Mouse (Mus musculus): ENCODE measurements around the gene Wls. TPM values are rescaled to one million over a fixed set of nuclear protein-coding genes. Genes with fewer than 3 reads are reported as not detected.
A peak's percentile ranks its signal among the peaks of the same experiment; 100 is the strongest.

Gene Wls
- polyA plus RNA-seq, 1 experiment from 2014 or later = 137 TPM

- H3K27ac ChIP-seq = no peak overlapping the region
- no peak for DNase-seq (ENCODE audit: low spot score)
Measured at GRCm38 (mm10) chr3:159878983-159879382, 39.5 kb downstream of the Wls start.

GRCm38 (mm10) chr3:159883325-159883724 lies 43.9 kb downstream of the Wls start:
- H3K27ac ChIP-seq = no peak overlapping the region
- H3K9me3 ChIP-seq = no peaks in the 10 kb centered on the region
- H3K4me1 ChIP-seq (replicated peaks) = peaks cover 28% of the 10 kb centered on the region
- H3K4me3 ChIP-seq = no peak overlapping the region
- 51% methylated on average over 2 of the region's 2 CpGs for WGBS
- peaks cover 5% of the 10 kb centered on the region; the same call in 1 of the 2 replicates for H3K36me3 ChIP-seq
- DNase-seq (ENCODE audit: low spot score) = no peak
- no peaks in the 10 kb centered on the region for H3K27me3 ChIP-seq (ENCODE audit: insufficient read depth, poor library complexity, severe bottlenecking)

More at GRCm38 (mm10) chr3:159878983-159879382, 39.5 kb downstream of the Wls start:
- H3K27me3 ChIP-seq (ENCODE audit: insufficient read depth, poor library complexity, severe bottlenecking) = no peaks in the 10 kb centered on the region
- H3K4me3 ChIP-seq = no peak overlapping the region
- H3K9me3 ChIP-seq = no peaks in the 10 kb centered on the region
- H3K4me1 ChIP-seq (replicated peaks) = peaks cover 8% of the 10 kb centered on the region; the same call in 1 of the 2 replicates
- H3K36me3 ChIP-seq = peaks cover 34% of the 10 kb centered on the region

GRCm38 (mm10) chr3:159884802-159885201 lies 45.3 kb downstream of the Wls start:
- no peak overlapping the region for H3K4me3 ChIP-seq
- DNase-seq (ENCODE audit: low spot score) = no peak
- H3K4me1 ChIP-seq (replicated peaks) = peaks cover 21% of the 10 kb centered on the region
- peaks cover 5% of the 10 kb centered on the region; the same call in 1 of the 2 replicates for H3K36me3 ChIP-seq
- no peak overlapping the region; the same call in 1 of the 2 replicates for H3K27ac ChIP-seq
- H3K9me3 ChIP-seq = no peaks in the 10 kb centered on the region
- no peaks in the 10 kb centered on the region for H3K27me3 ChIP-seq (ENCODE audit: insufficient read depth, poor library complexity, severe bottlenecking)

- Histone ChIP-seq H3K9me3 (no peaks in the 10 kb centered on the region), H3K27me3 (ENCODE audit: insufficient read depth, poor library complexity, severe bottlenecking) (no peaks in the 10 kb centered on the region), H3K4me3 (no peak overlapping the region), H3K4me1 (replicated peaks) (peaks cover 21% of the 10 kb centered on the region), H3K27ac (no peak overlapping the region; the same call in 1 of the 2 replicates), H3K36me3 (peaks cover 5% of the 10 kb centered on the region; the same call in 1 of the 2 replicates)
- WGBS = 26% methylated on average over 3 of the region's 3 CpGs
- peak; percentile 45 for DNase-seq (ENCODE audit: low spot score)
Measured at GRCm38 (mm10) chr3:159885271-159885670, 45.8 kb downstream of the Wls start.

GRCm38 (mm10) chr3:159885781-159886400 lies 46.4 kb downstream of the Wls start:
- Histone ChIP-seq H3K9me3 (no peaks in the 10 kb centered on the region), H3K4me3 (no peak overlapping the region), H3K36me3 (peaks cover 5% of the 10 kb centered on the region; the same call in 1 of the 2 replicates), H3K4me1 (replicated peaks) (peaks cover 21% of the 10 kb centered on the region), H3K27me3 (ENCODE audit: insufficient read depth, poor library complexity, severe bottlenecking) (no peaks in the 10 kb centered on the region), H3K27ac (no peak overlapping the region)
- 7% methylated on average over 1 of the region's 1 CpGs for WGBS
- no peak for DNase-seq (ENCODE audit: low spot score)

GRCm38 (mm10) chr3:159890176-159891056 lies 50.9 kb downstream of the Wls start:
- H3K27me3 ChIP-seq (ENCODE audit: insufficient read depth, poor library complexity, severe bottlenecking) = no peaks in the 10 kb centered on the region
- no peak overlapping the region for H3K27ac ChIP-seq
- 84% methylated on average over 5 of the region's 5 CpGs for WGBS
- H3K4me3 ChIP-seq = no peak overlapping the region
- H3K9me3 ChIP-seq = no peaks in the 10 kb centered on the region
- peaks cover 11% of the 10 kb centered on the region for H3K4me1 ChIP-seq (replicated peaks)
- H3K36me3 ChIP-seq = no peaks in the 10 kb centered on the region
- no peak for DNase-seq (ENCODE audit: low spot score)

GRCm38 (mm10) chr3:159891057-159891752 lies 51.7 kb downstream of the Wls start:
- no peak overlapping the region for H3K4me3 ChIP-seq
- H3K9me3 ChIP-seq = no peaks in the 10 kb centered on the region
- H3K36me3 ChIP-seq = no peaks in the 10 kb centered on the region
- H3K4me1 ChIP-seq (replicated peaks) = peaks cover 3% of the 10 kb centered on the region
- WGBS = 96% methylated on average over 8 of the region's 8 CpGs
- H3K27ac ChIP-seq = no peak overlapping the region
- no peak for DNase-seq (ENCODE audit: low spot score)
- no peaks in the 10 kb centered on the region for H3K27me3 ChIP-seq (ENCODE audit: insufficient read depth, poor library complexity, severe bottlenecking)

- 96% methylated on average over 1 of the region's 1 CpGs for WGBS
- no peak overlapping the region for H3K4me3 ChIP-seq
- peaks cover 30% of the 10 kb centered on the region for H3K36me3 ChIP-seq
- DNase-seq (ENCODE audit: low spot score) = no peak
- no peak overlapping the region for H3K27ac ChIP-seq
- H3K27me3 ChIP-seq (ENCODE audit: insufficient read depth, poor library complexity, severe bottlenecking) = no peaks in the 10 kb centered on the region
- H3K9me3 ChIP-seq = no peaks in the 10 kb centered on the region
- H3K4me1 ChIP-seq (replicated peaks) = no peaks in the 10 kb centered on the region
Measured at GRCm38 (mm10) chr3:159907329-159907728, 67.9 kb downstream of the Wls start.

- Histone ChIP-seq H3K4me3 (no peak overlapping the region), H3K27ac (no peak overlapping the region), H3K36me3 (peaks cover 50% of the 10 kb centered on the region), H3K4me1 (replicated peaks) (no peaks in the 10 kb centered on the region), H3K9me3 (no peaks in the 10 kb centered on the region), H3K27me3 (ENCODE audit: insufficient read depth, poor library complexity, severe bottlenecking) (no peaks in the 10 kb centered on the region)
- 89% methylated on average over 2 of the region's 2 CpGs for WGBS
- no peak for DNase-seq (ENCODE audit: low spot score)
Measured at GRCm38 (mm10) chr3:159917328-159918090, 78.0 kb downstream of the Wls start.

Other genes with a start within 250 kb of the Wls start
- not detected in 2 replicates for gene Rpe65, start 240.5 kb upstream of the Wls start, polyA plus RNA-seq (2016; fragmentation: Nextera tagmentation; extraction: Ambion mirVana)

Measured in hindbrain, embryonic 10.5 days (tissue).